Mouse (Mus musculus) erythroblast, embryonic 14.5 days (primary cell): ENCODE measurements around the gene Magi2.

ENCODE experiments used
- GATA1 ChIP-seq: IDR thresholded peaks from 2 replicates; pipeline ENCODE4 v1.6.1; 2012; ENCODE audit warnings: low read length, inconsistent platforms, mixed read lengths
- TAL1 ChIP-seq: IDR thresholded peaks from 3 replicates; pipeline ENCODE4 v1.6.1; 2012; ENCODE audit warnings: low read length, inconsistent platforms, mixed read lengths

DNA sequence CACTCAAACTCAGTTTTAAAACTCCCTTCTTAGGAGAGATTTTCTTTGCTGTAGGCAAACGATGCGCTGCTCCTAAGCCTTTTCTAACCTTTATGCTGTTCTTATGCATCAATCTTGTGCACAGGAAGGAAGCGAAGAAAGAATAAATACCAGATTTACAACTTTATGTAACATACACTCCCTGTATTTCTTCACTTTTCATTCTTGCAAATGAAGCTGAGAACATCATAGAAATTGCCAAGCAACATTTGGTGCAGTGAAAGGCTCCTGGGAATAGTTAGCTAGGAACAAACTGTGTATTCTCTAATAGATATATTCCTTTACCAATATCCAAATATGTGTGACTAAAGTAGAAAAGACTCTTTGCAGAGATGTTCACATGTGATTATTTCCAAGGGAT, 15.2 kb upstream of the Magi2 start:
- no peak for TF ChIP-seq GATA1
- no peak for TF ChIP-seq TAL1
